Mouse (Mus musculus) cerebellum, postnatal 4 days (tissue): ENCODE results near the gene Stk39.

Experiments
- DNase-seq, 2 experiments: peaks; one replicate each; pipeline ENCODE4 v3.0.0; 2022; ENCODE audit warnings: low spot score in 2 of 2, mixed read lengths in 1 of 2

Gene Stk39

GRCm38 (mm10) chr2:68471759-68472550, at the start of gene Stk39:
Gene Stk39 (minus strand): TSS chr2:68472268.
- DNase-seq, result peak; percentile 64 to 80

GRCm38 (mm10) chr2:68515409-68515808, 43.3 kb upstream of the Stk39 start:
- DNase-seq, result no peak

GRCm38 (mm10) chr2:68503202-68503601, 31.1 kb upstream of the Stk39 start:
- no peak for DNase-seq

GRCm38 (mm10) chr2:68502734-68503133, 30.7 kb upstream of the Stk39 start:
- no peak for DNase-seq

- no peak for DNase-seq
Observed at GRCm38 (mm10) chr2:68502236-68502635, 30.2 kb upstream of the Stk39 start.

- DNase-seq, result no peak
Observed at GRCm38 (mm10) chr2:68486275-68486674, 14.2 kb upstream of the Stk39 start.

GRCm38 (mm10) chr2:68485141-68485540, 13.1 kb upstream of the Stk39 start:
- no peak for DNase-seq

GRCm38 (mm10) chr2:68482896-68483295, 10.8 kb upstream of the Stk39 start:
- no peak for DNase-seq

GRCm38 (mm10) chr2:68479823-68480222, 7.8 kb upstream of the Stk39 start:
- DNase-seq, result peak in 1 of 2 experiments; percentile 35

GRCm38 (mm10) chr2:68472921-68473320, 853 bp upstream of the Stk39 start:
- no peak for DNase-seq

- no peak for DNase-seq
Observed at GRCm38 (mm10) chr2:68472551-68472910, 463 bp upstream of the Stk39 start.

- DNase-seq, result peak in 1 of 2 experiments; percentile 67
Observed at GRCm38 (mm10) chr2:68470891-68471758, 943 bp downstream of the Stk39 start.

GRCm38 (mm10) chr2:68469491-68469890, 2.6 kb downstream of the Stk39 start:
- DNase-seq, result no peak

GRCm38 (mm10) chr2:68468698-68469097, 3.4 kb downstream of the Stk39 start:
- no peak for DNase-seq

- DNase-seq, result no peak
Observed at GRCm38 (mm10) chr2:68468259-68468658, 3.8 kb downstream of the Stk39 start.

- no peak for DNase-seq
Observed at GRCm38 (mm10) chr2:68467085-68467978, 4.7 kb downstream of the Stk39 start.

GRCm38 (mm10) chr2:68466124-68467070, 5.7 kb downstream of the Stk39 start:
- no peak for DNase-seq

- no peak for DNase-seq
Observed at GRCm38 (mm10) chr2:68465266-68466123, 6.6 kb downstream of the Stk39 start.

- no peak for DNase-seq
Observed at GRCm38 (mm10) chr2:68464456-68464855, 7.6 kb downstream of the Stk39 start.

- DNase-seq, result no peak
Observed at GRCm38 (mm10) chr2:68463801-68464200, 8.3 kb downstream of the Stk39 start.
